Mouse (Mus musculus) neural tube, embryonic 13.5 days (tissue): ENCODE results near the gene Elf1. TPM values are rescaled to one million over a fixed set of nuclear protein-coding genes. Genes with fewer than 3 reads are reported as not detected.

ENCODE experiments used
- ATAC-seq: fragments of 200-750 bp; cut with Nextera tagmentation; 2 replicates; pipeline ENCODE4 v1.8.0; 2017; ENCODE audit warnings: low read depth, mild to moderate bottlenecking, moderate TSS enrichment, moderate library complexity
- H3K27ac ChIP-seq: fragments of 300-500 bp; sonication (generic); replicated peaks from 2 replicates; pipeline ENCODE4 v1.5.1; 2015; ENCODE audit warnings: moderate library complexity, mild to moderate bottlenecking, inconsistent platforms
- H3K27me3 ChIP-seq: fragments of 300-500 bp; sonication (generic); 2 replicates; pipeline ENCODE4 v1.6.1; 2015; ENCODE audit warnings: mild to moderate bottlenecking, inconsistent platforms
- H3K36me3 ChIP-seq: fragments of 300-500 bp; sonication (generic); 2 replicates; pipeline ENCODE4 v1.6.1; 2015; ENCODE audit warnings: mild to moderate bottlenecking, inconsistent platforms
- H3K4me1 ChIP-seq: fragments of 300-500 bp; sonication (generic); replicated peaks from 2 replicates; pipeline ENCODE4 v1.6.1; 2015; ENCODE audit warnings: inconsistent platforms
- H3K4me2 ChIP-seq: fragments of 300-500 bp; sonication (generic); 2 replicates; pipeline ENCODE4 v1.6.1; 2015; ENCODE audit warnings: inconsistent platforms, mild to moderate bottlenecking, moderate library complexity
- H3K4me3 ChIP-seq: fragments of 300-500 bp; sonication (generic); 2 replicates; pipeline ENCODE4 v1.5.1; 2015; ENCODE audit warnings: mild to moderate bottlenecking, inconsistent platforms
- H3K9ac ChIP-seq: fragments of 300-500 bp; sonication (generic); 2 replicates; pipeline ENCODE4 v1.6.1; 2015; ENCODE audit warnings: moderate library complexity, mild to moderate bottlenecking, inconsistent platforms
- H3K9me3 ChIP-seq: fragments of 300-500 bp; sonication (generic); 2 replicates; pipeline ENCODE4 v1.6.1; 2016; ENCODE audit warnings: inconsistent platforms
- WGBS: fragments of 180-500 bp; shearing (Covaris S2); methylation state at CpG from one replicate; pipeline ENCODE4 v1.1.7; 2015; 5-methylcytosine and 5-hydroxymethylcytosine counted together
- microRNA-seq: library from miRNA; unstranded; fragments of <30 nt; microRNA quantifications from one replicate; pipeline ENCODE4, GENCODE M21; 2016
- polyA plus RNA-seq: library from polyadenylated mRNA; unstranded; fragments of >200 nt; fragmentation: Nextera tagmentation; extraction: Ambion mirVana; gene quantifications from 2 replicates; pipeline ENCODE4 v1.2.1, GENCODE M21; 2015

The Elf1 gene
- polyA plus RNA-seq, 1 experiment from 2014 or later = 4.3 TPM

DNA sequence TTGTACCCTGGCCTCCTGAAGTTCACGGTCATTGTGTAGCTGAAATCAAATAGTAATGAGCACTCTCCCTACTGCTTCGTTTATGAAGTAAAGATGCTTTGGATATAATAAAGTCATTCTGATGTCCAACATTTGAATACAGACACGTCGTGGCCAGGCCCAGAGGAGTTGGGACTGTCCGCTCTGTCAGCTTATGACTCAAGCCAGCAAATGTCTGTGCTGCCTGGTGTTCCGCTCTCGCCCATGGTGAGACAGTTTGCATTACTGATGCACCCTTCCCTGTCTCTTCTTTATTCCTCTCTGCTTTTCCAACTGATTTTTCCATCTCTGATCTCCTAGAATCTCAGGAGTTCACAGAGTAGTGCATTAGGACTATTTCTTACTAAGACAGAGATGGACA is 138.8 kb downstream of the Elf1 start:
- Histone ChIP-seq H3K9me3 (no peaks in the 10 kb centered on the region), H3K4me1 (no peaks in the 10 kb centered on the region), H3K4me3 (no peak overlapping the region), H3K27ac (no peak overlapping the region), H3K36me3 (peaks cover 45% of the 10 kb centered on the region), H3K27me3 (no peaks in the 10 kb centered on the region), H3K9ac (no peak overlapping the region), H3K4me2 (no peak overlapping the region)
- no peak for ATAC-seq
- WGBS = 96% methylated on average over 7 of the region's 7 CpGs

DNA sequence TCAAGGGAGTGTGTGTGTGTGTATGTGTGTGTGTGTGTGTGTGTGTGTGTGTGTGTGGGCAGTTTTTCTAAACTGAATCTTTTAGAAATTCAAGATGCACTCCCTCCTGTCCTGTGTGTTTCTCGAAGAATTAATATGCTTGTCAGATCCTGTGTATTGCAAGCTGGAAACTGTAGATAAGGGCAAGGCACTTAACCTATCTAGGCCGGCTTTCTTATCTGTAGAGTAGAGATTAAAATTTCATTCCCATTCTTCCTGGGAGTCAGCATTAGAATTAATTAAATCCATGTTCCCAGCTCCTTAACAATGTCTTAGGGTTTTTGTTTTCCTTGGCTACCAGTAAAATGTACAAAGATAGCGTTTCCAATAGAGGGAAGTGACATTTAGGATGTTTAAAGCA is 140.1 kb downstream of the Elf1 start:
- Histone ChIP-seq H3K9me3 (no peaks in the 10 kb centered on the region), H3K36me3 (peaks cover 49% of the 10 kb centered on the region), H3K4me2 (no peak overlapping the region), H3K4me1 (no peaks in the 10 kb centered on the region), H3K4me3 (no peak overlapping the region), H3K27me3 (no peaks in the 10 kb centered on the region), H3K9ac (no peak overlapping the region), H3K27ac (no peak overlapping the region)
- no peak for ATAC-seq
- 87% methylated on average over 3 of the region's 3 CpGs for WGBS

Small RNAs within 50 kb of the gene (microRNA-seq; reads per million reads assigned to microRNA genes)
- gene Gm27857 = not detected

Other genes starting within 250 kb of the Elf1 start
- not detected in 2 replicates for gene Zfp957, start 233.8 kb upstream of the Elf1 start, polyA plus RNA-seq
- gene Rgcc, start 179.5 kb upstream of the Elf1 start, polyA plus RNA-seq = 67.4 and 72.9 TPM in 2 replicates
- gene Naa16, start 90.4 kb upstream of the Elf1 start, polyA plus RNA-seq = 19.2 and 22.3 TPM in 2 replicates
- gene Mtrf1, start 83.4 kb upstream of the Elf1 start, polyA plus RNA-seq = 11.5 and 14.1 TPM in 2 replicates
- 15.6 and 18.0 TPM in 2 replicates for gene Kbtbd7, start 54.7 kb upstream of the Elf1 start, polyA plus RNA-seq
- 1.6 and 1.8 TPM in 2 replicates for gene Kbtbd6, start 29.4 kb upstream of the Elf1 start, polyA plus RNA-seq
- gene Wbp4, start 326 bp downstream of the Elf1 start, polyA plus RNA-seq = 45.1 and 47.8 TPM in 2 replicates
- 124 and 140 TPM in 2 replicates for gene Sugt1, start 106.5 kb downstream of the Elf1 start, polyA plus RNA-seq
- gene Cnmd, start 181.0 kb downstream of the Elf1 start, polyA plus RNA-seq = 25.6 and 32.1 TPM in 2 replicates